Mouse (Mus musculus) C2C12 (cell line): ENCODE measurements around the gene Entpd1. TPM values are rescaled to one million over a fixed set of nuclear protein-coding genes. Genes with fewer than 3 reads are reported as not detected.

Source experiments
- H3K27me3 ChIP-seq: one replicate; pipeline ENCODE4 v1.6.1; 2011; ENCODE audit not compliant: control insufficient read depth, insufficient read depth, insufficient read length
- H3K36me3 ChIP-seq: one replicate; pipeline ENCODE4 v1.6.1; 2011; ENCODE audit not compliant: control insufficient read depth, insufficient read depth
- H3K4me3 ChIP-seq: one replicate; pipeline ENCODE4 v1.5.1; 2011; ENCODE audit warnings: mild to moderate bottlenecking, control low read depth; ENCODE audit not compliant: poor library complexity, insufficient read depth, severe bottlenecking
- H3K79me2 ChIP-seq: one replicate; pipeline ENCODE4 v1.6.1; 2011; ENCODE audit not compliant: control insufficient read depth, insufficient read depth
- H3K79me3 ChIP-seq: one replicate; pipeline ENCODE4 v1.6.1; 2011; ENCODE audit warnings: low read depth, control low read depth
- H3ac ChIP-seq: one replicate; pipeline ENCODE3; 2011; ENCODE audit warnings: low read depth; ENCODE audit not compliant: control insufficient read depth, insufficient read length
- CEBPB ChIP-seq: IDR thresholded peaks from one replicate; pipeline ENCODE4 v1.6.1; 2011; ENCODE audit warnings: low read depth, mild to moderate bottlenecking, control low read depth, moderate library complexity
- CTCF ChIP-seq: IDR thresholded peaks from one replicate; pipeline ENCODE4 v1.5.1; 2011; ENCODE audit not compliant: control insufficient read depth, insufficient read depth, insufficient read length
- FOSL1 ChIP-seq: IDR thresholded peaks from one replicate; pipeline ENCODE4 v1.8.0; 2011; ENCODE audit warnings: mild to moderate bottlenecking, low read length; ENCODE audit not compliant: poor library complexity, insufficient read depth, severe bottlenecking
- MAX ChIP-seq: IDR thresholded peaks from one replicate; pipeline ENCODE4 v1.6.1; 2011; ENCODE audit warnings: mild to moderate bottlenecking, control low read depth
- MYOD1 ChIP-seq: IDR thresholded peaks from one replicate; pipeline ENCODE4 v1.6.1; 2011; ENCODE audit warnings: low read depth; ENCODE audit not compliant: control insufficient read depth, insufficient read length
- MYOG ChIP-seq: IDR thresholded peaks from one replicate; pipeline ENCODE4 v1.6.1; 2011; ENCODE audit not compliant: control insufficient read depth, insufficient read length; ENCODE audit errors: extremely low read depth
- USF1 ChIP-seq: IDR thresholded peaks from one replicate; pipeline ENCODE4 v1.6.1; 2011; ENCODE audit warnings: low read depth, mild to moderate bottlenecking, control low read depth, moderate library complexity
- polyA plus RNA-seq: library from polyadenylated mRNA; unstranded; fragments of >200 nt; fragmentation: generic; extraction: Trizol; gene quantifications from one replicate; pipeline ENCODE4 v1.2.1, GENCODE M21; 2012; ENCODE audit warnings: missing spikeins

Entpd1 gene
- polyA plus RNA-seq, 1 experiment: not detected

DNA sequence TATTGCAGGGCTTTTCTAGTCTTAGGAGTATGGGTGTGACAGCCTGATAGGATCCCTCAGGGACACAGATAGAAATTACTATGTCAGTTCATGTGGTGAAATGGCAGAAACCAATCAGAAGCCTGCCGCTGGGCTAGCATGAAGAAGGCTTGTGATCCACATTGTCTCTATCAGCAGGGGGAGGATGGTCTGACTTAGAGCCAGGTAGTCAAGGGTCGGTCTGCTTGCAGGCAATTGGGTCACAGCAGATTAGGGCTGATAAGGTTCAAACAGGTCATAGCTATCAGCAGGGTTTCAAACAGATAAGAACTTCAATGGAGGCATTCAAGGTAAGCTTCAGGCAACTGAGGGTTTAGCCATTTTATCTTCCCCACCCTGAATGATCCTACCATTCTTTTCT, 31.3 kb upstream of the Entpd1 start:
- Histone ChIP-seq H3K4me3 (no peak overlapping the region), H3K79me2 (peaks cover 8% of the 10 kb centered on the region), H3K36me3 (peaks cover 76% of the 10 kb centered on the region), H3ac (no peak overlapping the region), H3K27me3 (no peaks in the 10 kb centered on the region), H3K79me3 (peaks cover 3% of the 10 kb centered on the region)
- TF ChIP-seq FOSL1: no peak
- no peak for TF ChIP-seq MYOG
- no peak for TF ChIP-seq MAX
- TF ChIP-seq CTCF: no peak
- no peak for TF ChIP-seq MYOD1
- TF ChIP-seq USF1: no peak
- TF ChIP-seq CEBPB: no peak

DNA sequence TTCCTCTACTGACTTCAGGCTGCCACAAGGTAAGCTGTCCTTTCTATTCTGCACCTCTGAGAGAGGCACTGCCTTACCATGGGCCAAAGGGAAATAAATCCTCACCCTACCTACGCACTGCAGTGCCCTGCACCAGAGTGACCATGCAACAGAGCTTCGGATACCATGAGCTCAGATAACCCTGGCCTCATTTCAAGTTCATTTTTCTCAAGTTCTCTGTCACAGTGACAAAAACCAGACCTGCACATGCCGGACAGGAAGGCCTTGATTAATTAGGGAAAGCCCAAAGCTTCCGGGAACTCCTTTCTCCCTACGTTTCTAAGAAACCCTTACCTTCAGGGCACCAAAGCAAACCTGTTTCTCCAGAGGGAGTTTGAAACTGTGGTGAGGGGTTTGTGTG, 30.5 kb upstream of the Entpd1 start:
- Histone ChIP-seq H3K79me2 (peaks cover 16% of the 10 kb centered on the region), H3K4me3 (no peak overlapping the region), H3ac (no peak overlapping the region), H3K79me3 (peaks cover 3% of the 10 kb centered on the region), H3K27me3 (no peaks in the 10 kb centered on the region), H3K36me3 (peaks cover 73% of the 10 kb centered on the region)
- TF ChIP-seq CEBPB (no peak), USF1 (no peak), MYOG (no peak), CTCF (no peak), MAX (no peak)

DNA sequence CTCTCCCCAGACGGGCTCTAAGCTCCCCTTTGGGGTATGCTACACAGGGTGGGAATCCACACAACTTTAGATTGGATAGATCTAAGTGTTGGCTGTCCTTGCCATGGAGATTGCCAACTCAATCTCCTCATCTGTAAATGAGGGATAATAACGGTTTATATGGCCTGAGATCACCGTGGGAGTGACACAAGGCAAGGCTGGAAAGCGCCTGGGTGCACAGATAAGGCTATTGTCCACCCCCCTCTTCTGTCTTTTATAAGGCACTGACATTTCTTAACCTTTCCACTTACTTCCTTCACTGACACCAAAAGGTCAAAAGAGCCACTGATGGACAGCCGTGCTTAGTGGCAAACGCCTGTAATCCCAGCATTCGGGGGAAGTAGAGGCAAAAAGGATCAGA, 25.3 kb upstream of the Entpd1 start:
- Histone ChIP-seq H3K79me2 (peaks cover 32% of the 10 kb centered on the region), H3ac (no peak overlapping the region), H3K4me3 (no peak overlapping the region), H3K27me3 (no peaks in the 10 kb centered on the region), H3K36me3 (peaks cover 38% of the 10 kb centered on the region), H3K79me3 (peaks cover 11% of the 10 kb centered on the region)
- TF ChIP-seq MYOD1: no peak
- no peak for TF ChIP-seq CTCF
- no peak for TF ChIP-seq CEBPB
- no peak for TF ChIP-seq MYOG
- TF ChIP-seq MAX: no peak
- TF ChIP-seq FOSL1: no peak
- no peak for TF ChIP-seq USF1

DNA sequence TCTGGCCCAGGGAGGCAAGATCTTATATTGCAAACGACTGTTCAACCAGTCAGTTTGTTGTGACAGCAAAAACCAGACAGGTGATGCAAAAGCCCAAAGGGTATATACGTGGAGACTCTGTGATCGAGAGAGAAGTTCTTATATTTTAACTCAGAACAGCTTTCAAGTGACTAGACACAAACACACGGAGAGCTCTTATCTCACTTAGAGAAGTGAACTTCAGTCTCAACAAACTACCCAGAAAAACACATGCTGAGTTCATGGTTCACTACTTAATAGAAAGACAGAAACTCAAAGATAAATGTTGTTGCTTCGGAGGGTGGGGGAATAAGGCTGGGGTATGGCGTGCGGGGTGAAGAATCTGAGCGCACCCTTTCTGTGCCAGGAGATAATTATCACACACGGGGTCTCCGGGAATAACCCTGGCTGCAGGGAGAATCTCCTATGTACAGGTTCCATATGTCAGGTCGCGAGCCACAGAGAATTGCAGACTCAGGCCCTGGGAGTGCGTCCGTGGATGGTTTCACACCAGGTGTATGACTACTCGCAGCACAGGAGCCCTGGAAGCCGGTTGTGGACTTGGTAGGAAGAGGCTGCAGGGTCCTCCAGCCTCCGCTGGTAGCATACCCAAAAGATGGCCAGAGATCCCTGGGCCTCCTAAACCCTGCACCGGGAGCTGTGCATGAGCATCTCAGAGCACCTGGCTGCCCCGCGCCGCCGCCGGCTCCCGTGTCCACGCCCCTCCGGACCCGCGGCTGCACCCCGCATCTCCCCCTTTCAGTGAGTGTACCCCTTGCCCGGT, 24.5 kb upstream of the Entpd1 start:
- peak overlapping the region; percentile 74 for H3K4me3 ChIP-seq
- H3K79me2 ChIP-seq: peaks cover 32% of the 10 kb centered on the region
- peak overlapping the region; percentile 83 for H3ac ChIP-seq
- H3K79me3 ChIP-seq: peaks cover 11% of the 10 kb centered on the region
- no peaks in the 10 kb centered on the region for H3K27me3 ChIP-seq
- TF ChIP-seq CEBPB: no peak
- peaks cover 30% of the 10 kb centered on the region for H3K36me3 ChIP-seq

DNA sequence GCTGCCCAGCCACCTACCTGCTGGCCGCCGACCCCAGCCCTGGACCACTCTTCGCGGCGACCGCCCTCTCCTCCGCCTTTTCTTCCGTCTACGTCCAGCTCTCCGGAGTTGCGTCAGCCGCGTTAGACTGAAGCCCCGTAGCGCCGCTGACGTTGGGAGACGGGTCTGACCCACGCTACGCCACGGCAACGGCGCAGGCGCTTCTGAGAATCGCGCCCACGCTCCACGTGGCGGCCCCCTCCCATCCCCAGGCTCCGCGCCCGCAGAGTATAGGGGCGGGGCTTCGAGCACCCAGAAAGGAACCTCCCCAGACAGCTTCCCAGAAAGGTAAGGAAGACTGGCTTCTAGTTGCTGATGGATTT, 23.9 kb upstream of the Entpd1 start, which contains the start of gene Aldh18a1:
Gene Aldh18a1 (minus strand): TSS at position 171 of the 362 bp plus-strand sequence.
- H3K4me3 ChIP-seq: peak within 1 kb of the TSS; percentile 74
- no peaks in the 10 kb centered on the region for H3K27me3 ChIP-seq
- H3K79me3 ChIP-seq: peaks cover 11% of the 10 kb centered on the region
- H3K36me3 ChIP-seq: peaks cover 24% of the 10 kb centered on the region
- TF ChIP-seq MYOD1 (no peak), MAX (peak; percentile 92), MYOG (no peak), USF1 (peak; percentile 17), FOSL1 (no peak), CEBPB (peak; percentile 46), CTCF (no peak)
- H3ac ChIP-seq: peak within 1 kb of the TSS; percentile 83
- peaks cover 32% of the 10 kb centered on the region for H3K79me2 ChIP-seq

DNA sequence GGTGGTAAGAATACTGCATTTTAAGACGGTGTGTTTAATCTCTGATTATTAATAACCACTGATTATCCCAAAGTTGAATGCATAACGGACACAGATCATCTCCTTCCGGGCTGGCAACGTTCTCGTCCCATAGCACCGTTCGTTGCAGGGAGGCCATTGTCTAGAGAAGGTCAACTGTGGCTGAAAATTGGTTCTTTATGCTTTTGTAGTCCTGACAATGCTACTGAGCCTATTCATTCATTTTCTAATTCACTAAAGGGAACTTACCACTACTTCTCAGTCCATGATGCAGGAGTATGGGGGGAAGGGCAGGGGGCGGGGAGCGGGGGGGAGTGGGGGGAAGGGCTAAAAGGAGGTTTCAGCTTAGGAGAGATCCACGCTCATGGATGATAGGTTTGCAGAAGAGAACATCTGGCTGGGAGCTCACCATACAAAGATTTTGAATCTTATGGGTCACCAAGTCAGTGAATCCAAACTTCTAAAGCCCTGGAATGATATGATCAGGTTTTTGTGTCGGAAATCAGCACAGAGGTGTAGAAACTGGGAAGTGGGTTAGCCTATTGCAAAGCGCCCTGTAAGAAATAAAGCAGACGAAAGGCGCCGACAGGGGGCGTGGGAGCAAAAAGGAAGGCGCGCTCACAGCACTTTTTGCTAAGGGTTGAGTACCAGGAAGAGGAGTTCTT, 23.2 kb upstream of the Entpd1 start:
- TF ChIP-seq MYOD1 (no peak), USF1 (no peak), FOSL1 (no peak), MAX (no peak), MYOG (no peak), CEBPB (no peak), CTCF (peak; percentile 29)
- H3K79me3 ChIP-seq: peaks cover 8% of the 10 kb centered on the region
- peak overlapping the region; percentile 64 for H3ac ChIP-seq
- no peaks in the 10 kb centered on the region for H3K27me3 ChIP-seq
- H3K4me3 ChIP-seq: peak overlapping the region; percentile 74
- peaks cover 20% of the 10 kb centered on the region for H3K36me3 ChIP-seq
- H3K79me2 ChIP-seq: peaks cover 32% of the 10 kb centered on the region
